13 mouse cellular contexts compared by ENCODE assay signal in genomic region chr15:85337979-85338378, GRCm38 (mm10). TPM values are rescaled to one million over a fixed set of nuclear protein-coding genes. Genes with fewer than 3 reads are reported as not detected.
DNase-seq lines count a peak whose midpoint lies in the region; ATAC-seq lines count a peak whose summit lies in the region.
"Had no signal": no experiment of that assay in that cellular context is flagged by ENCODE, and none has a peak within 500 bp of the region (broad histone marks: within the 10 kb centered on the region; RNA-seq: fewer than 3 reads in every experiment).

No protein-coding gene starts in this region.

- peaks cover 4% of the 10 kb centered on the region for H3K36me3 ChIP-seq in heart, embryonic 13.5 days
- H3K36me3 ChIP-seq in lung, embryonic 16.5 days (ENCODE audit: control insufficient read depth, insufficient read depth, low read length): no peaks in the 10 kb centered on the region
- peaks cover 9% of the 10 kb centered on the region; the same call in 1 of the 2 replicates for H3K36me3 ChIP-seq in embryonic facial prominence, embryonic 10.5 days (replicated peaks)
- no peaks in the 10 kb centered on the region for H3K36me3 ChIP-seq in midbrain, embryonic 16.5 days (ENCODE audit: control insufficient read depth, insufficient read depth, low read length)
- H3K36me3 ChIP-seq: heart, embryonic 15.5 days had no signal

- H3K27ac ChIP-seq in heart, embryonic 13.5 days (replicated peaks): no peak overlapping the region
- H3K27ac ChIP-seq in lung, embryonic 16.5 days (ENCODE audit: low read length): no peak overlapping the region
- no peak overlapping the region for H3K27ac ChIP-seq in embryonic facial prominence, embryonic 10.5 days (replicated peaks)
- H3K27ac ChIP-seq in midbrain, embryonic 16.5 days (ENCODE audit: low read length): no peak overlapping the region

- no peaks in the 10 kb centered on the region for H3K9me3 ChIP-seq in heart, embryonic 13.5 days
- H3K9me3 ChIP-seq in lung, embryonic 16.5 days (ENCODE audit: control insufficient read depth, low read length): no peaks in the 10 kb centered on the region
- H3K9me3 ChIP-seq in embryonic facial prominence, embryonic 10.5 days: no peaks in the 10 kb centered on the region
- H3K9me3 ChIP-seq in midbrain, embryonic 16.5 days (replicated peaks; ENCODE audit: control insufficient read depth, low read length, poor library complexity, severe bottlenecking): no peaks in the 10 kb centered on the region
- H3K9me3 ChIP-seq: heart, embryonic 15.5 days had no signal

- DNase-seq in heart, postnatal 4 days: no peak
- no peak for DNase-seq in lung, postnatal 36 days
- DNase-seq in embryonic facial prominence, embryonic 10.5 days (ENCODE audit: low spot score): no peak
- no peak for DNase-seq in left cerebral cortex, postnatal 10 days (ENCODE audit: extremely low spot score in 1 of 2, low spot score in 2 of 2)
- DNase-seq in layer of hippocampus, postnatal 10 days (ENCODE audit: low spot score in 2 of 2): no peak
- DNase-seq: adrenal gland, adult 2 months; gastrocnemius, postnatal 36 days; kidney, postnatal 4 days; thymus, adult 18-20 months had no signal

- H3K4me2 ChIP-seq in heart, embryonic 13.5 days: no peak overlapping the region
- H3K4me2 ChIP-seq in lung, embryonic 16.5 days (ENCODE audit: low read depth, low read length): peak overlapping the region; percentile 84; the same call in 1 of the 2 replicates
- H3K4me2 ChIP-seq in midbrain, embryonic 16.5 days (ENCODE audit: low read length): peak overlapping the region; percentile 90

- no peak for ATAC-seq in heart, embryonic 13.5 days (ENCODE audit: extremely low read depth, insufficient number of reproducible peaks, low FRiP score, low TSS enrichment)
- no peak for ATAC-seq in lung, embryonic 16.5 days (ENCODE audit: low read depth)
- no peak for ATAC-seq in midbrain, embryonic 16.5 days

- intact Hi-C loops in left cerebral cortex, postnatal 10 days (cut with DNase I): no loop called here

- no peaks in the 10 kb centered on the region for H3K27me3 ChIP-seq in heart, embryonic 13.5 days (replicated peaks)
- H3K27me3 ChIP-seq in lung, embryonic 16.5 days (ENCODE audit: control insufficient read depth, insufficient read depth, low read depth, low read length): no peaks in the 10 kb centered on the region
- H3K27me3 ChIP-seq in embryonic facial prominence, embryonic 10.5 days (replicated peaks; ENCODE audit: low read depth, poor library complexity, severe bottlenecking): no peaks in the 10 kb centered on the region
- H3K27me3 ChIP-seq in midbrain, embryonic 16.5 days (ENCODE audit: control insufficient read depth, insufficient read depth, low read depth, low read length): no peaks in the 10 kb centered on the region
- H3K27me3 ChIP-seq: heart, embryonic 15.5 days had no signal

- no peak overlapping the region for H3K9ac ChIP-seq in heart, embryonic 13.5 days
- H3K9ac ChIP-seq in lung, embryonic 16.5 days (ENCODE audit: low read length): no peak overlapping the region
- H3K9ac ChIP-seq in midbrain, embryonic 16.5 days (ENCODE audit: low read depth, low read length): no peak overlapping the region
- H3K9ac ChIP-seq: heart, embryonic 15.5 days had no signal

- WGBS in heart, embryonic 13.5 days: 88% methylated on average over 5 of the region's 5 CpGs
- WGBS in lung, embryonic 16.5 days: 85% methylated on average over 5 of the region's 5 CpGs
- 92% methylated on average over 5 of the region's 5 CpGs for WGBS in embryonic facial prominence, embryonic 10.5 days
- WGBS in midbrain, embryonic 16.5 days: 93% methylated on average over 5 of the region's 5 CpGs

- peaks cover 17% of the 10 kb centered on the region for H3K4me1 ChIP-seq in heart, embryonic 13.5 days
- H3K4me1 ChIP-seq in lung, embryonic 16.5 days (replicated peaks; ENCODE audit: control insufficient read depth, insufficient read depth, low read length): peaks cover 11% of the 10 kb centered on the region
- H3K4me1 ChIP-seq in embryonic facial prominence, embryonic 10.5 days: peaks cover 16% of the 10 kb centered on the region
- peaks cover 25% of the 10 kb centered on the region for H3K4me1 ChIP-seq in midbrain, embryonic 16.5 days (ENCODE audit: control insufficient read depth, insufficient read depth, low read length)

- 0 out of 2 replicates have a peak overlapping the region, but pooled peaks have one; percentile 76 for H3K4me3 ChIP-seq in heart, embryonic 13.5 days
- no peak overlapping the region for H3K4me3 ChIP-seq in lung, embryonic 16.5 days (ENCODE audit: low read length)
- peak overlapping the region; percentile 99; the same call in 1 of the 2 replicates for H3K4me3 ChIP-seq in embryonic facial prominence, embryonic 10.5 days
- H3K4me3 ChIP-seq in midbrain, embryonic 16.5 days (ENCODE audit: low read depth, low read length): no peak overlapping the region

RNA-seq across cellular contexts. Expression of gene Atxn10, which starts 1.9 kb away (rescaled TPM):
- polyA plus RNA-seq in heart, embryonic 13.5 days (2015; fragmentation: Nextera tagmentation; extraction: Ambion mirVana): 214 and 230 TPM in 2 replicates
- total RNA-seq in heart, postnatal 4 days (2021): 100 to 1,000 TPM; 119 to 127 TPM
- 323 and 325 TPM in 2 replicates for polyA plus RNA-seq in lung, embryonic 16.5 days (2015; fragmentation: Nextera tagmentation; extraction: Ambion mirVana)
- polyA plus RNA-seq in embryonic facial prominence, embryonic 10.5 days (2016; fragmentation: Nextera tagmentation; extraction: Ambion mirVana): 309 and 313 TPM in 2 replicates
- polyA plus RNA-seq in midbrain, embryonic 16.5 days (2015; fragmentation: Nextera tagmentation; extraction: Ambion mirVana): 538 and 548 TPM in 2 replicates
- total RNA-seq in left cerebral cortex, postnatal 10 days (2021): 100 to 1,000 TPM; 364 to 376 TPM
- total RNA-seq in layer of hippocampus, postnatal 10 days (2021): 100 to 1,000 TPM; 363 to 369 TPM

Comparison
In these comparisons a context has a peak if more than half of its experiments do, and no peak if none do; other contexts are left out.
1. H3K4me3 ChIP-seq: peak in heart, embryonic 13.5 days (single experiment) and embryonic facial prominence, embryonic 10.5 days (single experiment); none in lung, embryonic 16.5 days (single experiment) and midbrain, embryonic 16.5 days (single experiment).